Mouse (Mus musculus) liver, embryonic 13.5 days (tissue): ENCODE measurements at regions not wholly inside any gene's neighbourhood (a gene's known extent, or its start where the extent isn't known, plus 50 kb on each side); places are given as distances from the start of the nearest gene placed in this dataset.

ENCODE experiments used
- ATAC-seq: fragments of 200-750 bp; cut with Nextera tagmentation; 2 replicates; pipeline ENCODE4 v1.8.0; 2017; ENCODE audit warnings: low read depth, mild to moderate bottlenecking, moderate number of reproducible peaks, moderate library complexity
- DNase-seq: peaks from one replicate; pipeline ENCODE4 v3.0.0; 2022
- H3K27ac ChIP-seq: fragments of 300-500 bp; sonication (generic); 2 replicates; pipeline ENCODE4 v1.5.1; 2015; ENCODE audit warnings: moderate library complexity, mild to moderate bottlenecking, inconsistent platforms
- H3K27me3 ChIP-seq: fragments of 300-500 bp; sonication (generic); 2 replicates; pipeline ENCODE4 v1.6.1; 2015; ENCODE audit warnings: mild to moderate bottlenecking, inconsistent platforms
- H3K36me3 ChIP-seq: fragments of 300-500 bp; sonication (generic); 2 replicates; pipeline ENCODE4 v1.6.1; 2015; ENCODE audit warnings: mild to moderate bottlenecking, inconsistent platforms
- H3K4me1 ChIP-seq: fragments of 300-500 bp; sonication (generic); replicated peaks from 2 replicates; pipeline ENCODE4 v1.6.1; 2015; ENCODE audit warnings: inconsistent platforms
- H3K4me2 ChIP-seq: fragments of 300-500 bp; sonication (generic); 2 replicates; pipeline ENCODE4 v1.6.1; 2015; ENCODE audit warnings: inconsistent platforms, mild to moderate bottlenecking, moderate library complexity
- H3K4me3 ChIP-seq: fragments of 300-500 bp; sonication (generic); replicated peaks from 2 replicates; pipeline ENCODE4 v1.5.1; 2015; ENCODE audit warnings: mild to moderate bottlenecking, inconsistent platforms
- H3K9ac ChIP-seq: fragments of 300-500 bp; sonication (generic); 2 replicates; pipeline ENCODE4 v1.6.1; 2015; ENCODE audit warnings: mild to moderate bottlenecking, inconsistent platforms
- H3K9me3 ChIP-seq: fragments of 300-500 bp; sonication (generic); replicated peaks from 2 replicates; pipeline ENCODE4 v1.6.1; 2016; ENCODE audit warnings: inconsistent platforms
- WGBS: fragments of 180-500 bp; shearing (Covaris S2); methylation state at CpG from one replicate; pipeline ENCODE4 v1.1.7; 2015; ENCODE audit not compliant: insufficient replicate concordance; 5-methylcytosine and 5-hydroxymethylcytosine counted together

DNA sequence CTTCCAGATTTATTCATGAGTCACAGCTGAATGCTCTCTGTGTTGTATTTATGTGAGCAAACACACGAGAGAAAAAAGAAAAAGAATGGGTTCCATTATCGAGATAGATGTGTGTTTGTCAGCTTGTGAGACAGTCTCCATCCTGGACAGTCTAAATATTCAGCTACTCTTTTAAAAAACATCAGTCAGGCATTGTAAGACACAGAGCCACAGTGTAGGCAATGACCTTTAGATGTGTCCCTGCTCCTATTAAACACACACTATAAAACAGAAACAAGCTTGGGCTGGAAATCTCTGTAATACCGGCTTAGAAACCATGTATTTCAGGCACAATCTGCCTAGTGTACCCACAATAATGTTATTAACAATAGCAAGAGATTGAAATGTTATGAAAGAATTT lies 442.6 kb downstream of the Tox3 start:
- no peak overlapping the region for H3K4me3 ChIP-seq
- H3K27ac ChIP-seq, result no peak overlapping the region
- H3K4me2 ChIP-seq, result no peak overlapping the region
- H3K36me3 ChIP-seq, result no peaks in the 10 kb centered on the region
- no peaks in the 10 kb centered on the region for H3K4me1 ChIP-seq
- H3K9me3 ChIP-seq, result no peaks in the 10 kb centered on the region
- ATAC-seq (no peak), DNase-seq (no peak)
- WGBS, result 52% methylated on average over 3 of the region's 3 CpGs
- no peaks in the 10 kb centered on the region for H3K27me3 ChIP-seq
- H3K9ac ChIP-seq, result no peak overlapping the region

DNA sequence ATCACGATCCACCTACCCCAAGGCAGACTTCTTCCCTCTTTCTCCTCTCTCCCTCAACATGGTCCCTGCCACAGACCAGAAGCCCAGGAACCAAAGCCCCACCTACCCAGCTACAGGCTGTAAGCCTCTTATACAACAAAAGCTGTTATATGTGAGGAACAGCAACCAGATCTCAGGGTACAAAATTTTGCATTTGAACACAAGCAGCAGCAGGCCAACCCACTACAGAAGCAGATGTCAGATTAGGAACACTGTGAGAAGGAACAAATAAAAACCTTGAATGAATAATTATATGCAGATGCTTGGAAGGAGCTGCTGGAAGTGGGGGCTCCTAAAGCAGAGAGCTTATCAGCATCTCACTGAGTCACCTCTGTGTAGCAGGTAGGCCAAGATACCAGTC lies 444.8 kb downstream of the Tox3 start:
- DNase-seq (no peak), ATAC-seq (no peak)
- H3K27ac ChIP-seq, result no peak overlapping the region
- H3K27me3 ChIP-seq, result no peaks in the 10 kb centered on the region
- WGBS, result 46% methylated on average over 1 of the region's 1 CpGs
- no peaks in the 10 kb centered on the region for H3K4me1 ChIP-seq
- H3K4me2 ChIP-seq, result no peak overlapping the region
- no peak overlapping the region for H3K9ac ChIP-seq
- no peaks in the 10 kb centered on the region for H3K36me3 ChIP-seq
- H3K4me3 ChIP-seq, result no peak overlapping the region
- H3K9me3 ChIP-seq, result no peaks in the 10 kb centered on the region

DNA sequence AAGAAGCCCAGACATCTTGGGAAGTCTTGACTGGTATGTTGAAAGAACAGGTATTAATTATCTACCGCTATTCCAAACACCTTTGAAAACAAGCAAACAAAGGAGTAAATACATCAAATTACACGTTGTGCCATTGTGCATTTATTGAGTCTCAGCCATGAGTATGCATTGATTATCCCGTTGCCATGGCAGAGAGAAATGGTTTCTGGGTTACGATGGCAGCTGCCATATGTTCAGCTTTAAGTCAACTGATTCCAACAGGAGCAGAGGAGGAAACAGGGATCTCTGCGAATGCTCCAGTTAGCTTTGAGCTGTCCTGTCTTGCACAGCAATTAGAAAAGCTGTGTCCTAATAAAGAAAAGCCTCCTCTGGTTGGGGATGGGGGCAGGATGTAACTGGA lies 475.4 kb downstream of the Tox3 start:
- Histone ChIP-seq H3K9ac (no peak overlapping the region), H3K27me3 (no peaks in the 10 kb centered on the region), H3K9me3 (no peaks in the 10 kb centered on the region), H3K4me3 (no peak overlapping the region), H3K4me2 (no peak overlapping the region), H3K36me3 (no peaks in the 10 kb centered on the region), H3K4me1 (no peaks in the 10 kb centered on the region), H3K27ac (no peak overlapping the region)
- ATAC-seq (no peak), DNase-seq (no peak)
- WGBS, result 60% methylated on average over 5 of the region's 5 CpGs

DNA sequence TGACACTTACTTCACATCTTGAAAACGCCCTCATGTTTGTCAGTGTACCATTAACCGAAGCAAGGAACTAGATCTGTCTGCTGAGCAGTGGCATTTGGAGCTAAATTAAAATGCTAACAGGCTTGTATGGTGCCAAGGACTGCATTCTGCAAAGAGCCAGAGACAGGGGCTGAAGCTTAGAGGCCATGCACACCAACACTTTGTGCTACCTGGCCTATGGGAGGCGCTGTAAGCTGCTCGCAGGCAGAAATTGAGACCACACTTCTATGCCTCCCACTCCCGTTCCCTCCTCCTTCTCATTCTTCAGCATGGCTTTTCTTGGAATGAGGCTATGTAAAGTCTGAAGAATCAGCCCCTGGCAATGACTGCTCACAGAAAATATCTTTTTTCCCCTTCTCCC lies 476.2 kb downstream of the Tox3 start:
- no peak overlapping the region for H3K4me3 ChIP-seq
- H3K36me3 ChIP-seq, result no peaks in the 10 kb centered on the region
- ATAC-seq (no peak), DNase-seq (no peak)
- no peaks in the 10 kb centered on the region for H3K4me1 ChIP-seq
- no peak overlapping the region for H3K9ac ChIP-seq
- 54% methylated on average over 5 of the region's 5 CpGs for WGBS
- H3K9me3 ChIP-seq, result no peaks in the 10 kb centered on the region
- H3K27me3 ChIP-seq, result no peaks in the 10 kb centered on the region
- H3K4me2 ChIP-seq, result no peak overlapping the region
- H3K27ac ChIP-seq, result no peak overlapping the region

DNA sequence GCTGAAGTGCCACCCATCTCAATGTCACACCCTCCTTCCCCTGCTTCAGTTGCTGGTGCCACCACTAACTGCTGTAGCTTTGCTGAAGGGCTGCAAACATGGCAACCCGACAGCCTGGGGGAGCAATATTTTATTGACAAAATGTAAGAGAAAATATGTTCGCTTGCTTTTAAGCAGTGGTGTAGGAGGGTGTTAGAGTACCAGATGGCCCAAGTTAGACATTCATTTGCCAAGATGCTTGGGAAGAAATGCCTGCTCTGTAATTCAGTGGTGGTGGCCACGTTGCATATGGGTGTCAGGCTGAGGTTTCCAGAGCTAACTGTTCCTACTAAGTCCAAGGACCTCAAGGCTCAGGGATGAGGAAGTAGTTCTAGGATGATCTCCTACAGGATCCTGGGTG lies 488.3 kb downstream of the Tox3 start:
- no peaks in the 10 kb centered on the region for H3K9me3 ChIP-seq
- ATAC-seq (no peak), DNase-seq (no peak)

DNA sequence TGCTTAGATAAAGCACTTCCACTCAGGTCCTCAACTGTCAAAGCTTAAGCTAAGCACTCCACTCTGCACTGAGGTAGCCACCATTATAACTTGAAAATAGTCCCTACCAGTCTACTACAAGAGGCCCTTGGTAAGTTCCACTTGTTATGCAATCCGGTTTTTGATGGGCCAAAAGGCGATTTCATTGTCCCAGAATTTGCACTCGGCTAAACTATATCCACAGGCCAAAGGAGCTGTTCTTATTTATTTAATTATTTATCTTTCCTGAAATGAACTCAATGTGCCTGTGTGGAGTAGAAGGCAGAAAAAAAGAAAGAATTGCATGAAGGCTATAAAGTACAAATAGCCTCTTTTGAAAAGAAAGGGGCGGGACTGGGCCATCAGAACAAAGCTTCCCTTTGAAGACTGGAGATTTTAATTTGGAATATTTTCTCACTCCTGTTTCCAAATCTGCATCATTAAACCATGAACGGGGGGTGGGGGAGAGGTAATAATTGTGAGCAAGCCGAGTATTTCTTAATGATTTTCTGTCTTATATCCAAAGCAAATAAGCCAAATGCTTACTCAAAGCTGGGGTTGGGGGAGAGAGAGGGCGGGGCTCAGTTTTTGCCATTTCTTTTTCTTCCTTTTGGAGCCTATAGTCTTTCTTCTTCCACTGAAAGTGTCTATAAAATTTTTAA lies 489.3 kb downstream of the Tox3 start:
- H3K27me3 ChIP-seq, result no peaks in the 10 kb centered on the region
- no peak overlapping the region for H3K9ac ChIP-seq
- no peak overlapping the region for H3K27ac ChIP-seq
- no peaks in the 10 kb centered on the region for H3K4me1 ChIP-seq
- no peak overlapping the region for H3K4me3 ChIP-seq
- no peak overlapping the region for H3K4me2 ChIP-seq
- no peaks in the 10 kb centered on the region for H3K9me3 ChIP-seq
- WGBS, result 63% methylated on average over 7 of the region's 7 CpGs
- DNase-seq (no peak), ATAC-seq (no peak)
- H3K36me3 ChIP-seq, result no peaks in the 10 kb centered on the region

More for the DNA sequence above, 488.3 kb downstream of the Tox3 start:
- Histone ChIP-seq H3K9ac (no peak overlapping the region), H3K4me1 (no peaks in the 10 kb centered on the region), H3K27me3 (no peaks in the 10 kb centered on the region), H3K36me3 (no peaks in the 10 kb centered on the region), H3K27ac (no peak overlapping the region), H3K4me2 (no peak overlapping the region), H3K4me3 (no peak overlapping the region)
- WGBS, result 67% methylated on average over 3 of the region's 3 CpGs

DNA sequence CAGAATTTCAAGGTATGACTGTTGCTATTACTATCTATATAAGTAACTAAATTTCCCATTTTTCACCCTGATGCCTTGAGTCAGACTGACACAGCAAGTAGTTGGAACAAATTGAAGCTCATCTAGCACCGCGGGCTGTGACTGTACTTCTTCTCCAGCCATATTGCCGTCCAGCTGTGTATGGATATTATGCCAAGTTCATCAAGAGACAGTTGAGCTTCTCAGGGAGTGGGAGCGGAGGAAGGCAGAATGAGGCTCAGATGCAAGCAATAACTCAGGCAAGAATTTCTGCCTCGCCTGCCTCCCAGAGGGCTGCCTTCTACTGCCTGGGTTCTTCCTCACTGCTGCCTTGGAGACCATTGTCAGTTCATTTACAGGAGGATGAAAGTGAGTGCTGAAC lies 492.6 kb downstream of the Tox3 start:
- H3K27me3 ChIP-seq, result no peaks in the 10 kb centered on the region
- H3K9me3 ChIP-seq, result no peaks in the 10 kb centered on the region
- no peaks in the 10 kb centered on the region for H3K4me1 ChIP-seq
- no peak overlapping the region for H3K4me2 ChIP-seq
- H3K36me3 ChIP-seq, result no peaks in the 10 kb centered on the region
- H3K9ac ChIP-seq, result no peak overlapping the region
- ATAC-seq (no peak), DNase-seq (no peak)
- 76% methylated on average over 5 of the region's 5 CpGs for WGBS
- no peak overlapping the region for H3K27ac ChIP-seq
- H3K4me3 ChIP-seq, result no peak overlapping the region

DNA sequence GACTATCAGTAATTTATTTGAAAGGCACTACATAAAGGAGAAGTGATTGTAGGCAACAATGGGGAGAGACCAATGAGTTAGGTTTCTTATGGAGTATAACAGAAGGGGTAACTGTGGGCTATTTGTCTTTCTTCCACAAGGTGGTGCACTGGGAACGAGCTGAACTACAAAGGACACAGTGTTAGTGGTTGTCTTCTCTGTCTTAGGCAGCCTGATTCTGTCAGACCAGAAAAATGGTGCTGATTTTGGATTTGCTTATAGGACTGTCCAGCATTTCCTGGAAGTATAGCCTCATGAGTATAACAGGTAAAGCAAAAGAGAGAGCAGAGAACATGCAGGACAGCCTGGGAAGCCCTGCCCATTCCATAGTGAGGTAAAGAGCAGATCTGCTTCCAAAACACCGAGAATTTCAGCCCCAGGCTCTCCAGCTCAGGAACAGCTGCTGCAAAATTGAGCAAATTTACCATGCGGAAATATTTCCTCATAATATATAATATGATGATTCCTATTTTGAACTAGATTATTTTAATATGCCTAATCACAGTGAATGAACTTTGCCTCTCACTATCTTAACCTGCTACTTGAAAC lies 497.8 kb downstream of the Tox3 start:
- H3K27me3 ChIP-seq, result no peaks in the 10 kb centered on the region
- no peaks in the 10 kb centered on the region for H3K9me3 ChIP-seq
- no peak overlapping the region for H3K27ac ChIP-seq
- no peak overlapping the region for H3K9ac ChIP-seq
- 30% methylated on average over 3 of the region's 3 CpGs for WGBS
- ATAC-seq (no peak), DNase-seq (no peak)
- no peak overlapping the region for H3K4me3 ChIP-seq
- H3K4me2 ChIP-seq, result no peak overlapping the region
- no peaks in the 10 kb centered on the region for H3K4me1 ChIP-seq
- no peaks in the 10 kb centered on the region for H3K36me3 ChIP-seq

DNA sequence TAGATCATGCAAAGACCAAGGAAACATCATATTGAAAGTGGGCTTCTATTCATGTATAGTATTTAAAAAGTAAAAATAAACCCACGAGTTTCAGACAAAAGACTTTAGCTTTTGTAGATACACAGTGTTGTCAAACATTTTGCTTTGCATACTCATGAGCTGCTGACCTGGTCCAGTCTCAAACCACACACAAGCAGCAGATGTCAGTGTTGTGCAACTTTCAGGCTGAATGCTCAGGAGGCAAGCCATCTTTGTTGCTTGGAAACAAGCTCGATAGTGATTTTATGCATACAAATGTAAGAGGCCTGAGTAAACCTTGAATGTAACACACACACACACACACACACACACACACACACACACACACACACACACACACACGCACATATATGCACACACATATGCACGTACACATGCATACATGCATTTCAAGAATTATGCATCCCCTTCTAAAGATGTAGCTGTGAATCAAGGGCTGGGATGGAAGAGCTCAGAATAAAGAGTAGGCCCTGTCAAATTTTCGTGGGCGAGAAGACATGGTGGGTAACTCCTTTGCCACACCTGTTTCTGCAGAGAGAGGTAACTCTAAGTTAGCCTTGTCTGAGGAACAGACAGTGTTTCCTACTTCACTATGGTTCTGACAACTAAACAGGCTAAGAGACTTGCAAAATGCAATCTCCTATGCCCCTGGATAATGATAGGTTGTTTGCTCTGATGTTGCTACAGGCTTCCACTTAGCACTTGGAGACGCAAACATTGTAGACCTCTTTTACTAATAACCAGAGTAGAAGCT lies 498.5 kb downstream of the Tox3 start:
- Histone ChIP-seq H3K4me1 (no peaks in the 10 kb centered on the region), H3K4me2 (no peak overlapping the region), H3K9ac (no peak overlapping the region), H3K27ac (no peak overlapping the region), H3K4me3 (no peak overlapping the region), H3K9me3 (no peaks in the 10 kb centered on the region), H3K27me3 (no peaks in the 10 kb centered on the region), H3K36me3 (no peaks in the 10 kb centered on the region)
- WGBS, result 48% methylated on average over 7 of the region's 7 CpGs
- ATAC-seq (no peak), DNase-seq (no peak)

DNA sequence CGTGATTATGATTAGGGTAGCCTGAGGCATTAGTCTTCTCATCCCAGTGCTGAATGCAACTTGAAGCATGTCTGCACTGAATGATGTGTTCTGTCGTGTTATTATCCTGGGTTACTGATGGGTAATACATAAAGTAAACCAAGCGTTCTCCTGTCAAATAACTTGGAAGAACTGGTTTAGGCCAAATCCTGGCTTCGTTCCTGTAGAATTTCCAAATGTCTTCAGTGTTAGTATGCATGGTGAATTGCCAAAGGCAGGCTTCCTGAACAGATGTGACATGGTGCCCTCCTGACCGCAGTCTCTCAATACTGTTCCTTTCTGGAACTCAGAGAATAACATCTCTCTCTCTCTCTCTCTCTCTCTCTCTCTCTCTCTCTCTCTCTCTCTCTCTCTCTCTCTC lies 509.6 kb downstream of the Tox3 start:
- no peak overlapping the region for H3K9ac ChIP-seq

DNA sequence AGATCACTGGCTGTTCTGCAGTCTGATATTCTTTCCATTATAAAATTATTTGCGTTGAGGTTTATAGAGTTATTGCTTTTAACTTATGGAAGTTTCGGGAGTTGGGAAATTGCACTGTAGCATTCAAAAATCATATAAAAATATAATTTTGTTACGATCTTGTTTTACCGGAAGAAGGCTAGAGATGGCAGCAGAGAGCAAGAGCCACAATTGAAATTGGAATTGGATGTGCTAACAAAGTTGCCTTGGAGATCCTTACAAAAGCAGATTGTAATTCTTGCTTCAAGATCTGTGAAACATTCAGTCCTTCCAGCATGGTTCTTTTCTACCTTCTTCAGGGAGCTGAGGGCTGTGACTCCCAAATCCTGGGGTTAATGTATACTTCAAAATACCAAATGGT lies 514.4 kb downstream of the Tox3 start:
- H3K27ac ChIP-seq, result no peak overlapping the region
- DNase-seq (no peak), ATAC-seq (no peak)
- no peaks in the 10 kb centered on the region for H3K4me1 ChIP-seq
- 56% methylated on average over 4 of the region's 4 CpGs for WGBS
- H3K9me3 ChIP-seq, result no peaks in the 10 kb centered on the region
- no peaks in the 10 kb centered on the region for H3K36me3 ChIP-seq
- H3K4me2 ChIP-seq, result no peak overlapping the region
- H3K4me3 ChIP-seq, result no peak overlapping the region
- no peaks in the 10 kb centered on the region for H3K27me3 ChIP-seq
- H3K9ac ChIP-seq, result no peak overlapping the region

More for the DNA sequence above, 509.6 kb downstream of the Tox3 start:
- Histone ChIP-seq H3K36me3 (no peaks in the 10 kb centered on the region), H3K4me2 (no peak overlapping the region), H3K4me1 (no peaks in the 10 kb centered on the region), H3K4me3 (no peak overlapping the region), H3K27ac (no peak overlapping the region), H3K27me3 (no peaks in the 10 kb centered on the region), H3K9me3 (no peaks in the 10 kb centered on the region)
- no peak for ATAC-seq
- 73% methylated on average over 5 of the region's 5 CpGs for WGBS
- DNase-seq, result no peak

DNA sequence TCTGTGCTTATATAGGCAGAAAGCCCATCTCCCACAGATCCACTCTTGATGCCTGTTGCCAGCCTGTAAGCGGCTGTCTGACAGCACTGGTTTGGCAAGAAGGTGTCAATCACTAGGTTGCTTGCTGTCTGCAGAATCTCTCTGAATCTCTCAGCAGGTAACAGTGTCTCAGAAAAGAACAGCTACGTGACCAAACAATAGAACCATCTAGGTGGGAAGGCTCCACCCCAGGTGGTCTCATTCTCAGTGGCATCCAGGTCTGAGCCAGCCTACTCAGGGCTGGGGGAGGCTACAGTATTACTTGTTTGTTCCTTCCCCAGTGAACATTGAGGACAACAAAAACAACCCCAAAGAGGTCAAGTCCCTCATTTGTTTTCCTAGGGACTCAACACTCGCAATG lies 523.6 kb downstream of the Tox3 start:
- Histone ChIP-seq H3K4me2 (no peak overlapping the region), H3K4me3 (no peak overlapping the region), H3K36me3 (no peaks in the 10 kb centered on the region), H3K9me3 (no peaks in the 10 kb centered on the region), H3K4me1 (no peaks in the 10 kb centered on the region), H3K9ac (no peak overlapping the region), H3K27ac (no peak overlapping the region), H3K27me3 (no peaks in the 10 kb centered on the region)
- WGBS, result 36% methylated on average over 3 of the region's 3 CpGs
- no peak for ATAC-seq
- DNase-seq, result no peak
